Comparison of ENCODE assay signal across 8 mouse cellular contexts in genomic region chr13:55600657-55601056, GRCm38 (mm10). TPM values are rescaled to one million over a fixed set of nuclear protein-coding genes. Genes with fewer than 3 reads are reported as not detected.
A peak's percentile ranks its signal among the peaks of the same experiment; 100 is the strongest.
DNase-seq lines count a peak whose midpoint lies in the region; ATAC-seq lines count a peak whose summit lies in the region.

No protein-coding gene starts in this region.

- H3K4me2 ChIP-seq in heart, embryonic 15.5 days, result peak overlapping the region; percentile 86
- H3K4me2 ChIP-seq in liver, embryonic 16.5 days (ENCODE audit: low read depth, low read length), result peak overlapping the region; percentile 92
- peak overlapping the region; percentile 73 for H3K4me2 ChIP-seq in neural tube, embryonic 13.5 days

- peaks cover 16% of the 10 kb centered on the region for H3K4me1 ChIP-seq in heart, embryonic 10.5 days
- H3K4me1 ChIP-seq in heart, embryonic 15.5 days (replicated peaks), result peaks cover 12% of the 10 kb centered on the region
- H3K4me1 ChIP-seq in liver, embryonic 16.5 days (ENCODE audit: control insufficient read depth, low read depth, low read length), result peaks cover 11% of the 10 kb centered on the region
- peaks cover 28% of the 10 kb centered on the region for H3K4me1 ChIP-seq in neural tube, embryonic 13.5 days (replicated peaks)

- WGBS in heart, embryonic 10.5 days, result 26% methylated on average over 9 of the region's 9 CpGs
- 20% methylated on average over 9 of the region's 9 CpGs for WGBS in heart, embryonic 15.5 days
- 5% methylated on average over 9 of the region's 9 CpGs for WGBS in liver, embryonic 16.5 days (ENCODE audit: insufficient replicate concordance)
- WGBS in neural tube, embryonic 13.5 days, result 20% methylated on average over 9 of the region's 9 CpGs

- H3K27ac ChIP-seq in heart, embryonic 10.5 days, result peak overlapping the region; percentile 86
- H3K27ac ChIP-seq in heart, embryonic 15.5 days, result no peak overlapping the region
- peak overlapping the region; percentile 7; the same call in 1 of the 2 replicates for H3K27ac ChIP-seq in liver, embryonic 16.5 days (ENCODE audit: low read length)
- peak overlapping the region; percentile 89 for H3K27ac ChIP-seq in neural tube, embryonic 13.5 days (replicated peaks)

- no peak for DNase-seq in heart, embryonic 10.5 days (ENCODE audit: low spot score)
- no peak for DNase-seq in heart, postnatal 36 days
- DNase-seq in T-cell, adult 2 months (ENCODE audit: low spot score), result peak; percentile 66
- no peak for DNase-seq in right cerebral cortex, adult 18-20 months
- DNase-seq in layer of hippocampus, adult 9-10 months (ENCODE audit: low spot score), result no peak

- no peaks in the 10 kb centered on the region for H3K27me3 ChIP-seq in heart, embryonic 10.5 days (ENCODE audit: insufficient read depth, poor library complexity, severe bottlenecking)
- H3K27me3 ChIP-seq in heart, embryonic 15.5 days, result no peaks in the 10 kb centered on the region
- no peaks in the 10 kb centered on the region for H3K27me3 ChIP-seq in liver, embryonic 16.5 days (ENCODE audit: control insufficient read depth, insufficient read depth, low read depth, low read length)
- no peaks in the 10 kb centered on the region for H3K27me3 ChIP-seq in neural tube, embryonic 13.5 days

- H3K9ac ChIP-seq in heart, embryonic 15.5 days, result peak overlapping the region; percentile 90; the same call in 1 of the 2 replicates
- H3K9ac ChIP-seq in liver, embryonic 16.5 days (ENCODE audit: low read depth, low read length), result peak overlapping the region; percentile 87
- peak overlapping the region; percentile 89 for H3K9ac ChIP-seq in neural tube, embryonic 13.5 days

- H3K9me3 ChIP-seq in heart, embryonic 10.5 days, result no peaks in the 10 kb centered on the region
- H3K9me3 ChIP-seq in heart, embryonic 15.5 days (replicated peaks), result no peaks in the 10 kb centered on the region
- H3K9me3 ChIP-seq in liver, embryonic 16.5 days (replicated peaks; ENCODE audit: control insufficient read depth, low read length), result no peaks in the 10 kb centered on the region
- no peaks in the 10 kb centered on the region for H3K9me3 ChIP-seq in neural tube, embryonic 13.5 days

- peak overlapping the region; percentile 87 for H3K4me3 ChIP-seq in heart, embryonic 10.5 days
- peak overlapping the region; percentile 92 for H3K4me3 ChIP-seq in heart, embryonic 15.5 days
- peak overlapping the region; percentile 94 for H3K4me3 ChIP-seq in liver, embryonic 16.5 days (ENCODE audit: low read depth, low read length)
- H3K4me3 ChIP-seq in neural tube, embryonic 13.5 days, result peak overlapping the region; percentile 90

- intact Hi-C loops in heart, postnatal 36 days (cut with DNase I), result loop anchor here (1.0 to 5.0 kb wide), 2 partner anchors 40 to 362 kb away; no protein-coding TSS in a partner anchor

- no peak for ATAC-seq in heart, embryonic 15.5 days (replicated peaks; ENCODE audit: insufficient number of reproducible peaks, insufficient read depth, low FRiP score, low read depth)
- no peak for ATAC-seq in liver, embryonic 16.5 days (ENCODE audit: low read depth)
- ATAC-seq in neural tube, embryonic 13.5 days (ENCODE audit: low read depth), result no peak

- peaks cover 48% of the 10 kb centered on the region for H3K36me3 ChIP-seq in heart, embryonic 10.5 days
- H3K36me3 ChIP-seq in heart, embryonic 15.5 days, result peaks cover 29% of the 10 kb centered on the region
- H3K36me3 ChIP-seq in liver, embryonic 16.5 days (ENCODE audit: control insufficient read depth, insufficient read depth), result peaks cover 14% of the 10 kb centered on the region
- H3K36me3 ChIP-seq in neural tube, embryonic 13.5 days, result peaks cover 51% of the 10 kb centered on the region

RNA-seq across cellular contexts. Expression of gene B4galt7, which starts 1.0 kb away (rescaled TPM):
- 23.9 and 27.6 TPM in 2 replicates for polyA plus RNA-seq in heart, embryonic 10.5 days (2016; fragmentation: Nextera tagmentation; extraction: Ambion mirVana)
- total RNA-seq in heart, postnatal 36 days (2021), result 1 to 10 TPM; 9.0 to 9.7 TPM
- polyA plus RNA-seq in heart, embryonic 15.5 days (2015; fragmentation: Nextera tagmentation; extraction: Ambion mirVana), result 16.5 and 23.4 TPM in 2 replicates
- 5.7 and 6.5 TPM in 2 replicates for polyA plus RNA-seq in liver, embryonic 16.5 days (2015; fragmentation: Nextera tagmentation; extraction: Ambion mirVana)
- polyA plus RNA-seq in neural tube, embryonic 13.5 days (2015; fragmentation: Nextera tagmentation; extraction: Ambion mirVana), result 44.3 and 48.1 TPM in 2 replicates

RNA-seq across cellular contexts. Expression of gene Caml, which starts 22.1 kb away (rescaled TPM):
- polyA plus RNA-seq in heart, embryonic 10.5 days (2016; fragmentation: Nextera tagmentation; extraction: Ambion mirVana), result 31.3 and 41.8 TPM in 2 replicates
- total RNA-seq in heart, postnatal 36 days (2021), result 10 to 100 TPM; 12.5 TPM
- 37.9 and 38.2 TPM in 2 replicates for polyA plus RNA-seq in heart, embryonic 15.5 days (2015; fragmentation: Nextera tagmentation; extraction: Ambion mirVana)
- polyA plus RNA-seq in liver, embryonic 16.5 days (2015; fragmentation: Nextera tagmentation; extraction: Ambion mirVana), result 13.0 and 13.3 TPM in 2 replicates
- 111 TPM in 2 replicates for polyA plus RNA-seq in neural tube, embryonic 13.5 days (2015; fragmentation: Nextera tagmentation; extraction: Ambion mirVana)

RNA-seq across cellular contexts. Expression of gene Tmed9, which starts 27.1 kb away (rescaled TPM):
- polyA plus RNA-seq in heart, embryonic 10.5 days (2016; fragmentation: Nextera tagmentation; extraction: Ambion mirVana), result 129 and 173 TPM in 2 replicates
- total RNA-seq in heart, postnatal 36 days (2021), result 10 to 100 TPM; 85.3 to 86.2 TPM
- 103 TPM in 2 replicates for polyA plus RNA-seq in heart, embryonic 15.5 days (2015; fragmentation: Nextera tagmentation; extraction: Ambion mirVana)
- 55.7 and 63.6 TPM in 2 replicates for polyA plus RNA-seq in liver, embryonic 16.5 days (2015; fragmentation: Nextera tagmentation; extraction: Ambion mirVana)
- 99.2 and 106 TPM in 2 replicates for polyA plus RNA-seq in neural tube, embryonic 13.5 days (2015; fragmentation: Nextera tagmentation; extraction: Ambion mirVana)

RNA-seq across cellular contexts. Expression of gene Fam193b, which starts 29.7 kb away (rescaled TPM):
- polyA plus RNA-seq in heart, embryonic 10.5 days (2016; fragmentation: Nextera tagmentation; extraction: Ambion mirVana), result 25.9 and 44.0 TPM in 2 replicates
- total RNA-seq in heart, postnatal 36 days (2021), result 10 to 100 TPM; 13.7 to 18.1 TPM
- polyA plus RNA-seq in heart, embryonic 15.5 days (2015; fragmentation: Nextera tagmentation; extraction: Ambion mirVana), result 17.1 and 22.6 TPM in 2 replicates
- 8.4 and 8.7 TPM in 2 replicates for polyA plus RNA-seq in liver, embryonic 16.5 days (2015; fragmentation: Nextera tagmentation; extraction: Ambion mirVana)
- polyA plus RNA-seq in neural tube, embryonic 13.5 days (2015; fragmentation: Nextera tagmentation; extraction: Ambion mirVana), result 49.9 and 55.4 TPM in 2 replicates

RNA-seq across cellular contexts. Expression of gene Ddx46, which starts 34.2 kb away (rescaled TPM):
- polyA plus RNA-seq in heart, embryonic 10.5 days (2016; fragmentation: Nextera tagmentation; extraction: Ambion mirVana), result 26.8 and 36.4 TPM in 2 replicates
- 10 to 100 TPM; 21.4 to 23.2 TPM for total RNA-seq in heart, postnatal 36 days (2021)
- 16.7 and 20.4 TPM in 2 replicates for polyA plus RNA-seq in heart, embryonic 15.5 days (2015; fragmentation: Nextera tagmentation; extraction: Ambion mirVana)
- 14.3 TPM in 2 replicates for polyA plus RNA-seq in liver, embryonic 16.5 days (2015; fragmentation: Nextera tagmentation; extraction: Ambion mirVana)
- 27.5 and 27.8 TPM in 2 replicates for polyA plus RNA-seq in neural tube, embryonic 13.5 days (2015; fragmentation: Nextera tagmentation; extraction: Ambion mirVana)
